Mouse (Mus musculus): ENCODE measurements around the gene Samm50.
"Not testable (repeated sequence)": the region's sequence is repeated elsewhere in the genome, so short reads cannot be mapped to it uniquely, and the experiment has no call there.

The Samm50 gene

GRCm38 (mm10) chr15:84192058-84192791, at the start of gene Samm50:
Gene Samm50 (plus strand): TSS chr15:84192241.
- peak; percentile 86 for DNase-seq (ENCODE audit: low spot score)

GRCm38 (mm10) chr15:84156158-84156557, 35.9 kb upstream of the Samm50 start:
- no peak for DNase-seq (ENCODE audit: low spot score)

GRCm38 (mm10) chr15:84157530-84157929, 34.5 kb upstream of the Samm50 start:
- DNase-seq (ENCODE audit: low spot score) = not testable (repeated sequence)

GRCm38 (mm10) chr15:84161871-84162270, 30.2 kb upstream of the Samm50 start:
- DNase-seq (ENCODE audit: low spot score) = no peak

GRCm38 (mm10) chr15:84166818-84167217, 25.2 kb upstream of the Samm50 start:
- DNase-seq (ENCODE audit: low spot score) = no peak

GRCm38 (mm10) chr15:84167600-84167999, 24.4 kb upstream of the Samm50 start, which contains the start of gene Pnpla3:
Gene Pnpla3 (plus strand): TSS chr15:84167837.
- DNase-seq (ENCODE audit: low spot score) = peak; percentile 93

- DNase-seq (ENCODE audit: low spot score) = no peak
These were observed 23.6 kb upstream of the Samm50 start for GRCm38 (mm10) chr15:84168170-84169161.

GRCm38 (mm10) chr15:84169511-84169910, 22.5 kb upstream of the Samm50 start:
- no peak for DNase-seq (ENCODE audit: low spot score)

- no peak for DNase-seq (ENCODE audit: low spot score)
These were observed 20.9 kb upstream of the Samm50 start for GRCm38 (mm10) chr15:84171166-84171565.

GRCm38 (mm10) chr15:84178733-84179132, 13.3 kb upstream of the Samm50 start:
- DNase-seq (ENCODE audit: low spot score) = no peak

GRCm38 (mm10) chr15:84182000-84182399, 10.0 kb upstream of the Samm50 start:
- no peak for DNase-seq (ENCODE audit: low spot score)

GRCm38 (mm10) chr15:84183967-84184366, 8.1 kb upstream of the Samm50 start:
- DNase-seq (ENCODE audit: low spot score) = no peak

- no peak for DNase-seq (ENCODE audit: low spot score)
These were observed 5.8 kb upstream of the Samm50 start for GRCm38 (mm10) chr15:84186196-84186595.

GRCm38 (mm10) chr15:84188887-84189530, 3.0 kb upstream of the Samm50 start:
- DNase-seq (ENCODE audit: low spot score) = no peak

- DNase-seq (ENCODE audit: low spot score) = no peak
These were observed 2.2 kb upstream of the Samm50 start for GRCm38 (mm10) chr15:84189881-84190280.

- DNase-seq (ENCODE audit: low spot score) = no peak
These were observed 350 bp upstream of the Samm50 start for GRCm38 (mm10) chr15:84191724-84192057.

- no peak for DNase-seq (ENCODE audit: low spot score)
These were observed 4.6 kb downstream of the Samm50 start for GRCm38 (mm10) chr15:84196486-84197165.

GRCm38 (mm10) chr15:84207327-84207726, 15.3 kb downstream of the Samm50 start:
- no peak for DNase-seq (ENCODE audit: low spot score)

GRCm38 (mm10) chr15:84209517-84210412, 17.7 kb downstream of the Samm50 start:
- no peak for DNase-seq (ENCODE audit: low spot score)

GRCm38 (mm10) chr15:84210461-84210860, 18.4 kb downstream of the Samm50 start:
- DNase-seq (ENCODE audit: low spot score) = no peak

- DNase-seq (ENCODE audit: low spot score) = no peak
These were observed 18.9 kb downstream of the Samm50 start for GRCm38 (mm10) chr15:84210941-84211340.

Data from ovary, postnatal 36 days (tissue).